Mouse (Mus musculus): ENCODE results near the gene Map2k2. TPM values are rescaled to one million over a fixed set of nuclear protein-coding genes. Genes with fewer than 3 reads are reported as not detected.
"Not testable (repeated sequence)": the region's sequence is repeated elsewhere in the genome, so short reads cannot be mapped to it uniquely, and the experiment has no call there.

Map2k2 gene
- total and polyA plus RNA-seq, 3 experiments = 67.2 to 127 (median 120) TPM

- Histone ChIP-seq H3K9me3 (replicated peaks; ENCODE audit: low read length) (peaks cover 5% of the 10 kb centered on the region), H3K4me2 (ENCODE audit: insufficient read depth, low read depth, poor library complexity, severe bottlenecking) (no peak overlapping the region)
- dilution Hi-C loops (cut with MboI; ENCODE audit: extremely low pct_ligation_motif_present, extremely low pct_unique_long_range_greater_than_20kb, low sequenced_read_pairs) = no loop called here
Observed at GRCm38 (mm10) chr10:81062710-81063109, 43.0 kb upstream of the Map2k2 start.

GRCm38 (mm10) chr10:81064519-81064918 is 41.2 kb upstream of the Map2k2 start:
- H3K36me3 ChIP-seq (replicated peaks in 1 of 2; ENCODE audit: control insufficient read depth in 1 of 2, insufficient read depth in 1 of 2, low read length in 1 of 2); H3K4me3 ChIP-seq (replicated peaks in 1 of 3; ENCODE audit: low read depth in 2 of 3, low read length in 2 of 3, poor library complexity in 1 of 3); in situ Hi-C loops (cut with MboI; ENCODE audit: low pct_ligation_motif_present, low pct_unique_long_range_greater_than_20kb, low sequenced_read_pairs); H3K9me3 ChIP-seq (replicated peaks; ENCODE audit: low read length); H3K79me2 ChIP-seq (replicated peaks; ENCODE audit: control insufficient read depth, extremely low read depth, insufficient read depth, poor library complexity, severe bottlenecking); dilution Hi-C loops (cut with MboI; ENCODE audit: extremely low pct_ligation_motif_present, extremely low pct_unique_long_range_greater_than_20kb, low sequenced_read_pairs); DNase-seq (ENCODE audit: extremely low read depth); H3K4me2 ChIP-seq (ENCODE audit: insufficient read depth, low read depth, poor library complexity, severe bottlenecking); H3K9ac ChIP-seq (ENCODE audit: insufficient read depth, low read depth); H3K27ac ChIP-seq (ENCODE audit: insufficient read depth, low read depth); H3K4me1 ChIP-seq (ENCODE audit: control insufficient read depth in 1 of 2, insufficient read depth in 2 of 2): not testable (repeated sequence)
- H3K27me3 ChIP-seq (replicated peaks) = peaks cover 25% of the 10 kb centered on the region

More at GRCm38 (mm10) chr10:81062710-81063109, 43.0 kb upstream of the Map2k2 start:
- Histone ChIP-seq H3K27me3 (replicated peaks) (peaks cover 15% of the 10 kb centered on the region), H3K9ac (ENCODE audit: insufficient read depth, low read depth) (no peak overlapping the region), H3K4me3 (replicated peaks in 1 of 3; ENCODE audit: low read depth in 2 of 3, low read length in 2 of 3, poor library complexity in 1 of 3) (no peak overlapping the region), H3K4me1 (ENCODE audit: control insufficient read depth in 1 of 2, insufficient read depth in 2 of 2) (peaks cover 8 to 17% of the 10 kb centered on the region in 2 experiments), H3K36me3 (replicated peaks in 1 of 2; ENCODE audit: control insufficient read depth in 1 of 2, insufficient read depth in 1 of 2, low read length in 1 of 2) (peaks cover 3 to 11% of the 10 kb centered on the region in 2 experiments), H3K79me2 (replicated peaks; ENCODE audit: control insufficient read depth, extremely low read depth, insufficient read depth, poor library complexity, severe bottlenecking) (peaks cover 21% of the 10 kb centered on the region), H3K27ac (ENCODE audit: insufficient read depth, low read depth) (no peak overlapping the region)
- TF ChIP-seq MEF2A (IDR thresholded peaks at IDR 0.05; ENCODE audit: borderline replicate concordance, low read depth, low read length) (no peak), MAFK (IDR thresholded peaks at IDR 0.05; ENCODE audit: insufficient replicate concordance, low read length) (no peak), EP300 (IDR thresholded peaks at IDR 0.05; ENCODE audit: low read length) (no peak), IRF4 (IDR thresholded peaks at IDR 0.05; ENCODE audit: low read depth, low read length) (no peak), NELFE (IDR thresholded peaks at IDR 0.05; ENCODE audit: low read depth, low read length) (no peak), PAX5 (IDR thresholded peaks at IDR 0.05; ENCODE audit: low read length) (no peak), JUND (conservative IDR thresholded peaks at IDR 0.05; ENCODE audit: low read depth, low read length) (no peak), MYC (IDR thresholded peaks at IDR 0.05; ENCODE audit: low read depth, low read length) (no peak), UBTF (IDR thresholded peaks at IDR 0.05; ENCODE audit: low read depth, low read length) (no peak), POLR2AphosphoS2 (IDR thresholded peaks at IDR 0.05; ENCODE audit: low read depth, low read length) (no peak), MAZ (IDR thresholded peaks at IDR 0.05; ENCODE audit: low read depth, low read length) (no peak), HCFC1 (IDR thresholded peaks at IDR 0.05; ENCODE audit: low read depth, low read length) (no peak), MAX (IDR thresholded peaks at IDR 0.05; ENCODE audit: low read length) (no peak), POLR2A (IDR thresholded peaks at IDR 0.05; ENCODE audit: low read depth, low read length) (no peak), USF1 (IDR thresholded peaks at IDR 0.05; ENCODE audit: low read depth, low read length) (no peak)
- no peak for DNase-seq (ENCODE audit: extremely low read depth)
- in situ Hi-C loops (cut with MboI; ENCODE audit: low pct_ligation_motif_present, low pct_unique_long_range_greater_than_20kb, low sequenced_read_pairs) = no loop called here

GRCm38 (mm10) chr10:81068706-81069105 is 37.0 kb upstream of the Map2k2 start:
- H3K36me3 ChIP-seq (replicated peaks in 1 of 2; ENCODE audit: control insufficient read depth in 1 of 2, insufficient read depth in 1 of 2, low read length in 1 of 2) = peaks cover 11 to 25% of the 10 kb centered on the region in 2 experiments
- H3K4me2 ChIP-seq (ENCODE audit: insufficient read depth, low read depth, poor library complexity, severe bottlenecking) = no peak overlapping the region
- in situ Hi-C loops (cut with MboI; ENCODE audit: low pct_ligation_motif_present, low pct_unique_long_range_greater_than_20kb, low sequenced_read_pairs) = no loop called here
- no peak for TF ChIP-seq NRF1 (IDR thresholded peaks at IDR 0.05; ENCODE audit: low read depth, low read length)
- no peak for TF ChIP-seq MAX (IDR thresholded peaks at IDR 0.05; ENCODE audit: low read length)
- no peak for TF ChIP-seq ZMIZ1 (IDR thresholded peaks at IDR 0.05; ENCODE audit: low read depth, low read length)
- no peak for TF ChIP-seq MEF2A (IDR thresholded peaks at IDR 0.05; ENCODE audit: borderline replicate concordance, low read depth, low read length)
- no peak for TF ChIP-seq ZNF384 (IDR thresholded peaks at IDR 0.05; ENCODE audit: low read depth, low read length)
- no peak for TF ChIP-seq NELFE (IDR thresholded peaks at IDR 0.05; ENCODE audit: low read depth, low read length)
- TF ChIP-seq EP300 (IDR thresholded peaks at IDR 0.05; ENCODE audit: low read length) = no peak
- no peak for TF ChIP-seq ZKSCAN1 (IDR thresholded peaks at IDR 0.05; ENCODE audit: borderline replicate concordance, low read depth, low read length)
- no peak for TF ChIP-seq USF1 (IDR thresholded peaks at IDR 0.05; ENCODE audit: low read depth, low read length)
- no peak for TF ChIP-seq SIN3A (IDR thresholded peaks at IDR 0.05; ENCODE audit: low read length)
- TF ChIP-seq CHD1 (IDR thresholded peaks at IDR 0.05; ENCODE audit: low read depth, low read length) = no peak
- no peak for TF ChIP-seq USF2 (conservative IDR thresholded peaks at IDR 0.05; ENCODE audit: low read depth, low read length)
- no peak for TF ChIP-seq POLR2AphosphoS2 (IDR thresholded peaks at IDR 0.05; ENCODE audit: low read depth, low read length)
- H3K9me3 ChIP-seq (replicated peaks; ENCODE audit: low read length) = peaks cover 7% of the 10 kb centered on the region
- no peak overlapping the region for H3K4me3 ChIP-seq (replicated peaks in 1 of 3; ENCODE audit: low read depth in 2 of 3, low read length in 2 of 3, poor library complexity in 1 of 3)
- H3K27me3 ChIP-seq (replicated peaks) = peaks cover 25% of the 10 kb centered on the region
- no peak for DNase-seq (ENCODE audit: extremely low read depth)
- H3K4me1 ChIP-seq (ENCODE audit: control insufficient read depth in 1 of 2, insufficient read depth in 2 of 2) = peaks cover 6 to 24% of the 10 kb centered on the region in 2 experiments
- no peak overlapping the region for H3K9ac ChIP-seq (ENCODE audit: insufficient read depth, low read depth)
- no peak overlapping the region for H3K27ac ChIP-seq (ENCODE audit: insufficient read depth, low read depth)
- H3K79me2 ChIP-seq (replicated peaks; ENCODE audit: control insufficient read depth, extremely low read depth, insufficient read depth, poor library complexity, severe bottlenecking) = peaks cover 19% of the 10 kb centered on the region
- dilution Hi-C loops (cut with MboI; ENCODE audit: extremely low pct_ligation_motif_present, extremely low pct_unique_long_range_greater_than_20kb, low sequenced_read_pairs) = no loop called here

Data from CH12.LX (cell line).